8 mouse cellular contexts compared by ENCODE assay signal in the genomic region with DNA sequence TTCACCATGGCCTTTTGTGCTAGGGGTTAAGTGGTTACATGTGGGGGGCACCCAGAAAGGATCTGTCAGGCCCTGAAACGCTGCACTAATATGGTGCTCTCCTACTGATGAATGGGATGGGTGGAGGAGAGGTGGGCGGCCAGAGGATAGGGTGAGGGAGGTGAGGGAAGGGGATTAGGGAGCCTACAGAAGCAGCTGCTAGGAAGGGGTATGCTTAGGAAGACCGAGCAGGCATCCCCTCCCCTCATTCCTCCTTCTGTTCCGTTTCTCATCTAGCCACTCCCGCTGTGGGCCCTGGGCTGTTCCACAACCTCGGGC. TPM values are rescaled to one million over a fixed set of nuclear protein-coding genes. Genes with fewer than 3 reads are reported as not detected.
A peak's percentile ranks its signal among the peaks of the same experiment; 100 is the strongest.
DNase-seq lines count a peak whose midpoint lies in the region; ATAC-seq and TF ChIP-seq lines count a peak whose summit lies in the region.

No protein-coding gene starts in this region.

- 19% methylated on average over 6 of the region's 6 CpGs for WGBS in heart, embryonic 12.5 days
- WGBS in hindbrain, embryonic 11.5 days, result 7% methylated on average over 6 of the region's 6 CpGs
- under 1% methylated on average over 6 of the region's 6 CpGs for WGBS in midbrain, embryonic 11.5 days

- peaks cover 10% of the 10 kb centered on the region for H3K4me1 ChIP-seq in heart, embryonic 12.5 days (replicated peaks)
- H3K4me1 ChIP-seq in ES-Bruce4 (ENCODE audit: control insufficient read depth, insufficient read depth, low read length), result no peaks in the 10 kb centered on the region
- H3K4me1 ChIP-seq in hindbrain, embryonic 11.5 days (replicated peaks; ENCODE audit: control insufficient read depth, insufficient read depth, low read length), result peaks cover 4% of the 10 kb centered on the region
- peaks cover 9% of the 10 kb centered on the region; the same call in 1 of the 2 replicates for H3K4me1 ChIP-seq in midbrain, embryonic 11.5 days (ENCODE audit: control insufficient read depth, insufficient read depth, low read length)

- no peak for TF ChIP-seq POLR2A in ES-Bruce4 (IDR thresholded peaks at IDR 0.05; ENCODE audit: insufficient read depth, low read length)

- peak overlapping the region; percentile 56 for H3K4me2 ChIP-seq in heart, embryonic 12.5 days
- peak overlapping the region; percentile 17 for H3K4me2 ChIP-seq in hindbrain, embryonic 11.5 days (replicated peaks; ENCODE audit: low read depth, low read length)
- peak overlapping the region; percentile 12; the same call in 1 of the 2 replicates for H3K4me2 ChIP-seq in midbrain, embryonic 11.5 days

- no peak for TF ChIP-seq CTCF in ES-Bruce4 (IDR thresholded peaks at IDR 0.05; ENCODE audit: low read depth, low read length)

- no peak overlapping the region for H3K9ac ChIP-seq in heart, embryonic 12.5 days
- H3K9ac ChIP-seq in ES-Bruce4 (ENCODE audit: low read depth, poor library complexity, severe bottlenecking), result no peak overlapping the region
- no peak overlapping the region for H3K9ac ChIP-seq in hindbrain, embryonic 11.5 days (ENCODE audit: low read depth, low read length)
- H3K9ac ChIP-seq in midbrain, embryonic 11.5 days (ENCODE audit: low read length), result no peak overlapping the region

- no peaks in the 10 kb centered on the region for H3K9me3 ChIP-seq in heart, embryonic 12.5 days (replicated peaks)
- no peaks in the 10 kb centered on the region for H3K9me3 ChIP-seq in ES-Bruce4 (replicated peaks; ENCODE audit: control insufficient read depth, insufficient read depth, low read length, poor library complexity, severe bottlenecking)
- no peaks in the 10 kb centered on the region for H3K9me3 ChIP-seq in hindbrain, embryonic 11.5 days (ENCODE audit: control insufficient read depth, low read length)
- H3K9me3 ChIP-seq in midbrain, embryonic 11.5 days (ENCODE audit: control insufficient read depth, low read length), result no peaks in the 10 kb centered on the region

- no peak for DNase-seq in heart, adult 9 months (ENCODE audit: low spot score in 2 of 2)
- no peak for DNase-seq in hindbrain, embryonic 11.5 days (ENCODE audit: low spot score)
- DNase-seq in midbrain, embryonic 11.5 days (ENCODE audit: low spot score, missing footprints), result peak; percentile 96
- no peak for DNase-seq in layer of hippocampus, postnatal 36 days
- no peak for DNase-seq in ovary, postnatal 10 days (ENCODE audit: low spot score)
- DNase-seq in cerebellum, postnatal 36 days, result no peak

- no peak overlapping the region for H3K27ac ChIP-seq in heart, embryonic 12.5 days (ENCODE audit: poor library complexity, severe bottlenecking)
- H3K27ac ChIP-seq in ES-Bruce4 (ENCODE audit: insufficient read depth, low read length), result no peak overlapping the region
- H3K27ac ChIP-seq in hindbrain, embryonic 11.5 days (ENCODE audit: low read depth, low read length), result peak overlapping the region; percentile 58
- no peak overlapping the region for H3K27ac ChIP-seq in midbrain, embryonic 11.5 days (ENCODE audit: low read depth, low read length)

- H3K27me3 ChIP-seq in heart, embryonic 12.5 days (replicated peaks), result peaks cover 10% of the 10 kb centered on the region
- no peaks in the 10 kb centered on the region for H3K27me3 ChIP-seq in ES-Bruce4 (ENCODE audit: control insufficient read depth, insufficient read depth, low read length, poor library complexity, severe bottlenecking)
- peaks cover 26% of the 10 kb centered on the region for H3K27me3 ChIP-seq in hindbrain, embryonic 11.5 days (ENCODE audit: control insufficient read depth, insufficient read depth, low read length)
- H3K27me3 ChIP-seq in midbrain, embryonic 11.5 days (ENCODE audit: control insufficient read depth, insufficient read depth, low read length), result peaks cover 84% of the 10 kb centered on the region

- no peak for ATAC-seq in heart, embryonic 12.5 days (ENCODE audit: insufficient number of reproducible peaks, low FRiP score)
- peak; percentile 82; the same call in 1 of the 2 replicates for ATAC-seq in hindbrain, embryonic 11.5 days (ENCODE audit: low FRiP score)
- no peak; the same call in 1 of the 2 replicates for ATAC-seq in midbrain, embryonic 11.5 days (ENCODE audit: low FRiP score)

- no peaks in the 10 kb centered on the region for H3K36me3 ChIP-seq in heart, embryonic 12.5 days
- H3K36me3 ChIP-seq in ES-Bruce4 (ENCODE audit: control insufficient read depth, insufficient read depth, low read length, poor library complexity, severe bottlenecking), result no peaks in the 10 kb centered on the region
- no peaks in the 10 kb centered on the region for H3K36me3 ChIP-seq in hindbrain, embryonic 11.5 days (ENCODE audit: control insufficient read depth, insufficient read depth, low read length)
- no peaks in the 10 kb centered on the region for H3K36me3 ChIP-seq in midbrain, embryonic 11.5 days (ENCODE audit: control insufficient read depth, insufficient read depth, low read length)

- H3K4me3 ChIP-seq in heart, embryonic 12.5 days, result no peak overlapping the region
- H3K4me3 ChIP-seq in ES-Bruce4 (ENCODE audit: low read depth, low read length), result peak overlapping the region; percentile 22; the same call in 1 of the 2 replicates
- H3K4me3 ChIP-seq in hindbrain, embryonic 11.5 days (ENCODE audit: low read depth, low read length), result no peak overlapping the region
- no peak overlapping the region for H3K4me3 ChIP-seq in midbrain, embryonic 11.5 days (ENCODE audit: low read depth, low read length)

- no peak for TF ChIP-seq EP300 in ES-Bruce4 (IDR thresholded peaks at IDR 0.05; ENCODE audit: insufficient read depth, low read depth, low read length)

RNA-seq across cellular contexts. Expression of a gene that starts 7.2 kb away (rescaled TPM):
- 0.98 and 1.2 TPM in 2 replicates for polyA plus RNA-seq in heart, embryonic 12.5 days (2016; fragmentation: Nextera tagmentation; extraction: Ambion mirVana)
- 2.3 and 2.6 TPM in 2 replicates for polyA plus RNA-seq in ES-Bruce4 (2011; ENCODE audit: insufficient read depth, insufficient read length, low read depth, missing spikeins)
- polyA plus RNA-seq in hindbrain, embryonic 11.5 days (2014; fragmentation: Nextera tagmentation; extraction: Ambion mirVana), result 1.9 and 3.0 TPM in 2 replicates
- polyA plus RNA-seq in midbrain, embryonic 11.5 days (2014; fragmentation: Nextera tagmentation; extraction: Ambion mirVana), result 1.6 and 1.7 TPM in 2 replicates
- total RNA-seq in layer of hippocampus, postnatal 36 days (2021), result 10 to 100 TPM; 62.2 to 74.0 TPM

RNA-seq across cellular contexts. Expression of a gene that starts 45.7 kb away (rescaled TPM):
- 24.2 and 26.0 TPM in 2 replicates for polyA plus RNA-seq in heart, embryonic 12.5 days (2016; fragmentation: Nextera tagmentation; extraction: Ambion mirVana)
- polyA plus RNA-seq in ES-Bruce4 (2011; ENCODE audit: insufficient read depth, insufficient read length, low read depth, missing spikeins), result 39.8 and 41.8 TPM in 2 replicates
- 41.8 and 53.7 TPM in 2 replicates for polyA plus RNA-seq in hindbrain, embryonic 11.5 days (2014; fragmentation: Nextera tagmentation; extraction: Ambion mirVana)
- 50.4 and 54.4 TPM in 2 replicates for polyA plus RNA-seq in midbrain, embryonic 11.5 days (2014; fragmentation: Nextera tagmentation; extraction: Ambion mirVana)
- 1 to 10 TPM in 1 of 2 experiments, under 1 TPM in 1; 0.58 to 1.3 TPM for total RNA-seq in layer of hippocampus, postnatal 36 days (2021)
